Comparison of ENCODE assay signal across 28 mouse cellular contexts in genomic region chr9:116657141-116657540, GRCm38 (mm10).
"Had no signal": no experiment of that assay in that cellular context is flagged by ENCODE, and none has a peak within 500 bp of the region (broad histone marks: within the 10 kb centered on the region; RNA-seq: fewer than 3 reads in every experiment).

No protein-coding gene starts in this region.

- ATAC-seq: forebrain, embryonic 13.5 days; forebrain, embryonic 14.5 days; forebrain, embryonic 15.5 days; forebrain, embryonic 16.5 days; forebrain, postnatal 0 days had no signal

- H3K4me3 ChIP-seq: embryonic facial prominence, embryonic 10.5 days; embryonic facial prominence, embryonic 12.5 days; embryonic facial prominence, embryonic 13.5 days; embryonic facial prominence, embryonic 15.5 days; erythroblast, embryonic 14.5 days; forebrain, embryonic 10.5 days; forebrain, embryonic 12.5 days; forebrain, embryonic 13.5 days; forebrain, embryonic 15.5 days; gastrocnemius, adult 2 months; heart, adult 2 months had no signal

- H3K36me3 ChIP-seq: embryonic facial prominence, embryonic 10.5 days; embryonic facial prominence, embryonic 12.5 days; embryonic facial prominence, embryonic 13.5 days; forebrain, embryonic 10.5 days; forebrain, embryonic 12.5 days; forebrain, embryonic 15.5 days had no signal

- H3K27me3 ChIP-seq: embryonic facial prominence, embryonic 12.5 days; embryonic facial prominence, embryonic 13.5 days; embryonic facial prominence, embryonic 15.5 days; forebrain, embryonic 12.5 days; forebrain, embryonic 13.5 days; forebrain, embryonic 15.5 days had no signal

- H3K4me2 ChIP-seq: embryonic facial prominence, embryonic 12.5 days; embryonic facial prominence, embryonic 13.5 days; embryonic facial prominence, embryonic 15.5 days; forebrain, embryonic 12.5 days; forebrain, embryonic 13.5 days; forebrain, embryonic 15.5 days had no signal

- H3K27ac ChIP-seq: embryonic facial prominence, embryonic 10.5 days; embryonic facial prominence, embryonic 12.5 days; embryonic facial prominence, embryonic 13.5 days; embryonic facial prominence, embryonic 15.5 days; forebrain, embryonic 10.5 days; forebrain, embryonic 12.5 days; forebrain, embryonic 13.5 days; forebrain, embryonic 15.5 days; gastrocnemius, adult 2 months; heart, adult 2 months had no signal

- H3K4me1 ChIP-seq: embryonic facial prominence, embryonic 10.5 days; embryonic facial prominence, embryonic 12.5 days; embryonic facial prominence, embryonic 13.5 days; embryonic facial prominence, embryonic 15.5 days; forebrain, embryonic 10.5 days; forebrain, embryonic 12.5 days; forebrain, embryonic 13.5 days; forebrain, embryonic 15.5 days had no signal

- H3K9ac ChIP-seq: embryonic facial prominence, embryonic 12.5 days; embryonic facial prominence, embryonic 13.5 days; embryonic facial prominence, embryonic 15.5 days; forebrain, embryonic 12.5 days; forebrain, embryonic 13.5 days; forebrain, embryonic 15.5 days; forebrain, postnatal 0 days had no signal

- H3K9me3 ChIP-seq: embryonic facial prominence, embryonic 10.5 days; embryonic facial prominence, embryonic 12.5 days; embryonic facial prominence, embryonic 13.5 days; embryonic facial prominence, embryonic 15.5 days; forebrain, embryonic 10.5 days; forebrain, embryonic 12.5 days; forebrain, embryonic 13.5 days; forebrain, embryonic 15.5 days had no signal

- DNase-seq: cerebellum, adult 2 months; cerebellum, adult 8-10 months; cerebellum, adult 9-10 months; cerebellum, adult 9-11 months; cerebellum, postnatal 10 days; cerebellum, postnatal 14 days; cerebellum, postnatal 25 days; cerebellum, postnatal 36 days; embryo, embryonic 11 days; forebrain, postnatal 0 days; gastrocnemius, adult 2 months; gastrocnemius, postnatal 10 days; gastrocnemius, postnatal 14 days; gastrocnemius, postnatal 25 days; gastrocnemius, postnatal 36 days; heart, adult 18-20 months; heart, adult 2 months had no signal
